Comparison of ENCODE assay signal across 1 mouse cellular context in genomic region chr15:101320618-101321041, GRCm38 (mm10).
TF ChIP-seq lines count a peak whose summit lies in the region.

No protein-coding gene starts in this region.

TF ChIP-seq in MEL, 35 proteins besides CTCF, POLR2A, EP300 and RAD21 (continued from another document):
- TF ChIP-seq TBP (IDR thresholded peaks at IDR 0.05; ENCODE audit: low read depth, low read length) (no peak; the same call in 1 of the 2 replicates), POLR2AphosphoS5 (IDR thresholded peaks at IDR 0.05; ENCODE audit: borderline replicate concordance, low read depth, low read length) (no peak), TCF12 (IDR thresholded peaks at IDR 0.05; ENCODE audit: low read depth, low read length) (peak; percentile 99), GABPA (IDR thresholded peaks at IDR 0.05; ENCODE audit: low read depth, low read length) (no peak), ELF1 (IDR thresholded peaks at IDR 0.05; ENCODE audit: low read depth, low read length) (peak; percentile 53; the same call in 1 of the 2 replicates), HCFC1 (IDR thresholded peaks at IDR 0.05; ENCODE audit: low read depth, low read length) (0 out of 2 replicates have a peak, but pooled peaks have one; percentile 51), ZC3H11A (IDR thresholded peaks at IDR 0.05; ENCODE audit: low read depth, low read length) (no peak), ZMIZ1 (IDR thresholded peaks at IDR 0.05; ENCODE audit: low read depth, low read length) (peak; percentile 71), KAT2A (conservative IDR thresholded peaks at IDR 0.05; ENCODE audit: low read depth, low read length) (peak; percentile 36; the same call in 1 of the 2 replicates), POLR2AphosphoS2 (IDR thresholded peaks at IDR 0.05; ENCODE audit: low read length) (no peak), USF1 (IDR thresholded peaks at IDR 0.05; ENCODE audit: low read depth, low read length) (no peak), JUND (IDR thresholded peaks at IDR 0.05; ENCODE audit: low read depth, low read length) (peak; percentile 75; the same call in 1 of the 2 replicates), NRF1 (IDR thresholded peaks at IDR 0.05; ENCODE audit: insufficient read depth, low read depth, low read length, poor library complexity, severe bottlenecking) (no peak), TAL1 (IDR thresholded peaks at IDR 0.05; ENCODE audit: low read length) (peak; percentile 99), SMC3 (IDR thresholded peaks at IDR 0.05; ENCODE audit: low read depth, low read length) (peak; percentile 21; the same call in 1 of the 2 replicates), MXI1 (IDR thresholded peaks at IDR 0.05; ENCODE audit: low read depth, low read length) (peak; percentile 19; the same call in 1 of the 2 replicates), RCOR1 (IDR thresholded peaks at IDR 0.05; ENCODE audit: low read depth, low read length) (peak; percentile 100), MYB (IDR thresholded peaks at IDR 0.05; ENCODE audit: low read depth, low read length) (peak; percentile 74), ZNF384 (IDR thresholded peaks at IDR 0.05; ENCODE audit: low read depth, low read length) (peak; percentile 75), BHLHE40 (IDR thresholded peaks at IDR 0.05; ENCODE audit: borderline replicate concordance, low read depth, low read length) (peak; percentile 99), UBTF (IDR thresholded peaks at IDR 0.05; ENCODE audit: borderline replicate concordance, insufficient read depth, low read depth, low read length) (no peak), GATA1 (IDR thresholded peaks at IDR 0.05; ENCODE audit: low read depth, low read length) (peak; percentile 99), MAZ (IDR thresholded peaks at IDR 0.05; ENCODE audit: low read depth, low read length) (peak; percentile 95)
